Mouse (Mus musculus) urinary bladder, postnatal 0 days (tissue): ENCODE results near the gene Cib2. TPM values are rescaled to one million over a fixed set of nuclear protein-coding genes. Genes with fewer than 3 reads are reported as not detected.

Experiments used
- polyA plus RNA-seq: library from polyadenylated mRNA; unstranded; fragments of >200 nt; fragmentation: Nextera tagmentation; extraction: Ambion mirVana; gene quantifications from 2 replicates; pipeline ENCODE4 v1.2.1, GENCODE M21; 2015

The Cib2 gene
- 3.2 and 3.4 TPM in 2 replicates for polyA plus RNA-seq

DNA sequence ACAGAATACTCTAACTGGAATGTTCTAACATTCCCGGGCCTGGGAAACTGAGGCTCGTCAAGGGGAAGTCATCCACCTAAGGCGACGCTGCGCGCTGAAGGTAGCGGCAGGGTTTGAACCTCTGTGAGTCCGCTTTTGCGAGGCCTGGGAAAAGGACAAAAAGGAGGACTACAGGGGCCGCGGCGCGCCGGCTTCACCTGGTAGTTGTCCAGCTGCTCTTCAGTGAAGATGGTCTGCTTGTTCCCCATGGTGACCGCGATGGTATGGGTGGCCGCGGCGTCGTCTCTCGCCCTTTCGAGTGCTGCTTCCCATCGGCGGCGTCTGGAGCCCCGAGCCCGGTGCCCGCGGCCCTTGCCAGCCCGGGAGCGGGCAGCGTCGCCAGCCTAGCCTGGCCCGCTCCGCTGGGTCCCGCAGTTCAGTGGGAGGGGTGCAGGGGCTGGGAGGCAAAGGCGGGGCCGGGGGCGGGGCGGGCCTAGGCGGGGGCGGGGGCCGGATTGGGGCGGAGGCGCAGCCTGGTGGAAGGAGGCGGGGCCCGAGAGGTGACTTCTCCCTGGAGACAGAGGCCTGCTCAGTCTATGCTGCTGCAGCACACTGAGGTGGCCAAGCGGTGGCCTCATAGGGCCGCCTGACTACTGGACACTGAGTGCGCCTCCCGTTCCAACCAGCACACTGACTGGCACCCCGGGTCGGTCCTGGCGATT lies at the start of gene Cib2:
Gene Cib2, minus strand, starts transcription at position 448 of the 701 bp plus-strand sequence.

DNA sequence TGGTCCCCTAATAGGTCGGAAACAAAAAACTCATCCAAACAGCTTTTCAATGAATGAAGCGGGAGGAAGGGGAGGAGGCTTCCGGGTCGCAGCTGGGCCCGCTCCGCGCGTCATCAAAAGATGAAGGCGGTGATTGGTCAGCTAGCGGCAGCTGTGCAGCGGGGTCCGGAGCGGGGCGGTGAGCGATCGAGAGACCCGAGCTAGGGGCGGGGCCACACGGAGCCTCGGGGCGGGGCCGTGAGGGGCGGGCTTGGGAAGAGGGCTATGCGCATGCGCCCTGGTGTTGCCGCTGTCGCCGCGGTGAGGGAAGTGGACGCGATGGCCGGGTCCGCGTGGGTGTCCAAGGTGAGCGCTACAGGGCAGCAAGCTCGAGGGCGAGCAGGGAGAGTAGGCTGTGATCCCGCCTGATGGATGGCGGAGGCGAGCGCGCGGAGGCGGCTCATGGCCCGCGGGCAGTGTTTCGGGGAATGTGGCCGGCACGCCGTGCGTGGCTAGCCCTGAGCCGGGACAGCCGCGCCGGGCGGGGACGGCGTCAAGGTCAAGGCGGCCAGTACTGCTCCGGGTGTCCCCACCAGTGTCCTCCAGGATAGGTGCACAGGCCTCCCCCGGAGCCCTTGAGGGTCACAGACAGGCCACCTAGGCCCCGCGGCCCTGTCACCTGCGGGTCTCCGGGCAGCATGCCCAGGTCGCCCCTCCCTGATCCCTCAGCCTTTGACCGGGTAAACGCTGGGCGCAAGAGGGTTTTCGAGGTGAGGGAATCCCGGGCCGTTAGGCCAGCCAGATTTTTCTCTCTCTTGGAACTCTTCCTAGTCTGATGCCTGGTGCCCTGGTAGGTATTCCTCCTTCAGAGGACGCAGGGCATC lies 26.4 kb upstream of the Cib2 start, which contains the start of gene Idh3a:
Gene Idh3a, plus strand, starts transcription at position 136 of the 863 bp plus-strand sequence.

DNA sequence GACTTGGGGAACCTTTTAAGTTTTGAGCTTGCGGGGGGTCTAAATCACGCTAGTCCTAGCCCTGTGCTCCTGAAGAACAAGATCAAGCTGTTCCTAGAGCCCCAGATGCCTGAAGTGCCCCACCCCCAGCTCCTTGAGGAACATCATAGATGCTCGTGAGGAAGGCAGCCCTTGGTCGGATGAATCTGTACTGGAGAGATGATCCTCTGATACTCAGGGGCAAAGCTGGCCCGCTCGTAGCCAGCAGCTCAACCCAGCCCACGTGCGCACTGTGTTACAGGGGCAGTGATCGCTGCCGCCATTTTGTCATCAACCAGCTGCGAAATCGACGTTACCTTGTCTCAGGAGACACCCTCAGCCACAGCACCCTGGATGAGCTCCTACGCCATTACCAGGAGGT lies 21.3 kb downstream of the Cib2 start, which contains the start of gene Sh2d7:
Gene Sh2d7, plus strand, starts transcription at position 301 of the 400 bp plus-strand sequence.

DNA sequence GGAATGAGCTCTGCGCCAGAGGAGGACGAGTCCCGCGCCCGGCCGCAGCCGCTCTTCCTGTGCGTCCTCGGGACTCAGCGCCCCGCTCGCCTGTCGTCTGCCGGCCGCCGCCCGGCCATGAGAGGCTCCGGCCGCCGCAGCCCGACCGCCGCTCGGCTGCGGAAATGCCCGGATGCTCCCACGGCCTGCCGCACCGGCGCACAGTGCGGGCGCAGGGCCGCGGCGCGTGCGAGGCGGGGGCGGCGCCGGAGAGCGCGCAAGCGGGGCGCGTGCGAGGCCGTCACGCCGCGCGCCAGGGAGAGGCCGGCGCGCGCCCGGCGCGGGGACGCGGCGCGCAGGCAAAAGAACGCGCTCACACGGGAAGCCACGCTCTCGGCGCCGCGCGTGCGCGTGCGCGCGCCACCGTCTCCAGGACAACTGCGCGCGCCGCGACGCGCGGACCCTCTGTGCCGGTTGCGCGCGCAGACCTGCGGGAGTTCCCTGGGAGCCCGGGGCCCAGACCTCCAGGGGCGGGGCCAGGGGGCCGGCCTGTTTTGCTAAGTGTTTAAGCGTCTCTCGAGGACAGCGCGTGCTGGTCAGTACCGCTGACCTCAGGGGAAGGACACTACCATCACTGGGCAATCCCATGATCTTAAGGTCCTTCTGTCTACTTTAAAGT lies 58.4 kb downstream of the Cib2 start, which contains the start of gene Dmxl2:
Gene Dmxl2, minus strand, starts transcription at position 174 of the 658 bp plus-strand sequence.

Other genes with a start within 250 kb of the Cib2 start
- 2.5 and 4.6 TPM in 2 replicates for gene Dmxl2, start 58.6 kb downstream of the Cib2 start, polyA plus RNA-seq
- not detected in 2 replicates for gene Sh2d7, start 21.2 kb downstream of the Cib2 start, polyA plus RNA-seq
- 80.0 and 88.4 TPM in 2 replicates for gene Idh3a, start 26.1 kb upstream of the Cib2 start, polyA plus RNA-seq
- 1.9 and 3.6 TPM in 2 replicates for gene Acsbg1, start 101.7 kb upstream of the Cib2 start, polyA plus RNA-seq
- gene Dnaja4, start 138.7 kb upstream of the Cib2 start, polyA plus RNA-seq: 3.9 and 4.3 TPM in 2 replicates
- gene Wdr61, start 174.3 kb upstream of the Cib2 start, polyA plus RNA-seq: 129 and 130 TPM in 2 replicates
- gene Crabp1, start 204.5 kb upstream of the Cib2 start, polyA plus RNA-seq: 0.43 TPM in 1 of 2 replicates, not detected in the other